Mouse (Mus musculus): ENCODE measurements at regions not wholly inside any gene's neighbourhood (a gene's known extent, or its start where the extent isn't known, plus 50 kb on each side); places are given as distances from the start of the nearest gene placed in this dataset.

GRCm38 (mm10) chr9:72206911-72207310, 67.7 kb upstream of the Zfp280d start:
- TF ChIP-seq CTCF (IDR thresholded peaks at IDR 0.05; ENCODE audit: insufficient read depth, low read length) (no peak), POLR2A (IDR thresholded peaks at IDR 0.05; ENCODE audit: borderline replicate concordance, extremely low read depth, low read depth, low read length) (no peak)
